Mouse (Mus musculus): ENCODE data around the gene Dmp1. TPM values are rescaled to one million over a fixed set of nuclear protein-coding genes. Genes with fewer than 3 reads are reported as not detected.

The Dmp1 gene
- 1.00 and 1.5 TPM in 2 replicates for polyA plus RNA-seq (2015; fragmentation: Nextera tagmentation; extraction: Ambion mirVana)

DNA sequence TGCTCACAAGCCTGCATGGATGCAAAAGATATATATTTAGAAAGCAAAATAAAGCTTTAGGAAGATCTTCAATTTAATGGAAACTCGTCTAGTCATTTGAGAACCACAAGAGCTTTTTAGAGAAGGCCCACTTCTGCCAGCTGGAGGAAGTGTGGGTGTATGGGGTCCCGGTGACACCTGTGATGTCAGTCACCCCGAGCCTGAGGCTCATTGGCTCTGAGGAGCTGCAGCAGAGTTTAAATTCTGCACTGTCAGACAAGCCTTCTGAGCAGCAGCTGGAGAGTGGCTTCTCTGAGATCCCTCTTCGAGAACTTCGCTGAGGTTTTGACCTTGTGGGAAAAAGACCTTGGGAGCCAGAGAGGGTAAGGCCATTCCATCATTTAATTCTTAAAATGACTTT, at the start of gene Dmp1:
Gene Dmp1 (plus strand): TSS at position 263 of the 400 bp plus-strand sequence.
- Histone ChIP-seq H3K4me2 (no peak within 1 kb of the TSS), H3K9ac (no peak within 1 kb of the TSS), H3K27me3 (no peaks in the 10 kb centered on the region), H3K4me1 (peaks cover 4% of the 10 kb centered on the region; the same call in 1 of the 2 replicates), H3K27ac (no peak within 1 kb of the TSS), H3K4me3 (no peak within 1 kb of the TSS), H3K9me3 (no peaks in the 10 kb centered on the region), H3K36me3 (no peaks in the 10 kb centered on the region)
- 71% methylated on average over 5 of the region's 5 CpGs for WGBS
- no peak for ATAC-seq (ENCODE audit: insufficient number of reproducible peaks, insufficient read depth, low FRiP score, low TSS enrichment, low read depth)

GRCm38 (mm10) chr5:104157701-104158100, 44.7 kb upstream of the Dmp1 start:
- Histone ChIP-seq H3K9me3 (no peaks in the 10 kb centered on the region), H3K27ac (no peak overlapping the region), H3K27me3 (no peaks in the 10 kb centered on the region), H3K4me3 (no peak overlapping the region), H3K36me3 (no peaks in the 10 kb centered on the region), H3K9ac (no peak overlapping the region), H3K4me2 (no peak overlapping the region), H3K4me1 (0 out of 2 replicates have a peak, but pooled peaks cover 3% of the 10 kb centered on the region)
- 83% methylated on average over 7 of the region's 7 CpGs for WGBS
- no peak; the same call in 1 of the 2 replicates for ATAC-seq (ENCODE audit: insufficient number of reproducible peaks, insufficient read depth, low FRiP score, low TSS enrichment, low read depth)

DNA sequence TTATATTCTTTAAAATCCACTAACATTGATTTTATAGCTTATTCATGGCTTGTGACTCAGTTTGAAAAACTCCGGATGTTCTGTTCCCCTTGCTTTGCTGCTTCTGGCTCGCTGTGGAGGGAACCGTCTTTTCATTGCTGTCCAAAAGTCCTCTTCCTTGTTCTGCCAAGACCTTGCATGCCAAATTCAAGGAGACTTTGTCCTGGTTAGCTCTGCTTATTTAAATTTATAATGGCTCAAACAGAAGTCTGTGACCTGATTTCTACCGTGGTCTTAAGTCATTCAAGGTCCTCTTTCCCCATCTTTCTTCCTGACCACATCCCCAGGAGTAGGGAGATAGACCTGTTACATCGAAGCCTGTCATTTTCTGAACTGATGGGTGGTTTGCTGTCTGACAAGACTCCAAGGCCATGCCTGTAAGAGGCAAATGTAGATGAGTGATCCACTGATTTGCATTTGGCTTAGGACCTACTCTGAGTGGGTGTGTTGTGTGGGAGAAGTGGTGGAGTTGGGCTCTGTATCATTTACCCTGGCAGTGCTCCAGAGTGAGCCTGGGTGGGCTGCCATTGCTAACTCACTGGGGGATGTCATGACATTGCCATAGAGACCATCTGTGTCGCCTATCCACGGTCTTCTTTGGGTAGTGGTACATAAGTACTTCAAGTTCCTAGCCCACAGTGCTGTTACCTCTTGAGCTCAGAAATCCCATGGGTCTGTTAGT, 43.9 kb upstream of the Dmp1 start:
- no peaks in the 10 kb centered on the region for H3K36me3 ChIP-seq
- no peak for ATAC-seq (ENCODE audit: insufficient number of reproducible peaks, insufficient read depth, low FRiP score, low TSS enrichment, low read depth)
- no peaks in the 10 kb centered on the region for H3K27me3 ChIP-seq
- 0 out of 2 replicates have a peak, but pooled peaks cover 3% of the 10 kb centered on the region for H3K4me1 ChIP-seq
- H3K4me3 ChIP-seq, result no peak overlapping the region
- 77% methylated on average over 7 of the region's 7 CpGs for WGBS
- no peak overlapping the region for H3K4me2 ChIP-seq
- H3K9ac ChIP-seq, result no peak overlapping the region
- no peaks in the 10 kb centered on the region for H3K9me3 ChIP-seq
- H3K27ac ChIP-seq, result no peak overlapping the region

DNA sequence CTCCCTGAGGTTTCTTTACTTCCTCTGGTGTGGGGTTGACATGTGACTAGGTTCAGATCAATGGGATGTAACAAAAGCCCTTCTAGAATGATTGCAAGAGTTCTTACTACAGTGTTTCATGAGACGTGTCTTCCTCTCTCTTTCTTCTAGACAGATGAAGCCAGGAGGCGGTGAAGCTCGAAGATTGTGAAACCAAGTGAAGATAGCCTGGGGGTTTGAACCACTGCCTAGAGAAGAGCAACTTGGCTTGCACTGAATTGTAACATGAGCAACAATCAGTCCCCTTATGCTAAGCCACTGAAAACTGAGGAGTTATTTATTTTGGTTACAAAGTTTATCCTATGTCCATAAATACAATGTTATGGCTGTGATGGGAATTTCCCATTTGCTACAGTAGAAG, 41.8 kb upstream of the Dmp1 start:
- no peaks in the 10 kb centered on the region for H3K9me3 ChIP-seq
- no peak for ATAC-seq (ENCODE audit: insufficient number of reproducible peaks, insufficient read depth, low FRiP score, low TSS enrichment, low read depth)
- peaks cover 13% of the 10 kb centered on the region for H3K4me1 ChIP-seq
- 66% methylated on average over 3 of the region's 3 CpGs for WGBS
- no peaks in the 10 kb centered on the region for H3K36me3 ChIP-seq
- no peak overlapping the region for H3K4me3 ChIP-seq
- H3K9ac ChIP-seq, result no peak overlapping the region
- H3K4me2 ChIP-seq, result no peak overlapping the region
- no peaks in the 10 kb centered on the region for H3K27me3 ChIP-seq
- no peak overlapping the region for H3K27ac ChIP-seq

- Histone ChIP-seq H3K4me3 (no peak overlapping the region), H3K4me2 (no peak overlapping the region), H3K27me3 (no peaks in the 10 kb centered on the region), H3K4me1 (peaks cover 13% of the 10 kb centered on the region), H3K27ac (no peak overlapping the region), H3K36me3 (no peaks in the 10 kb centered on the region), H3K9me3 (no peaks in the 10 kb centered on the region), H3K9ac (no peak overlapping the region)
- no peak for ATAC-seq (ENCODE audit: insufficient number of reproducible peaks, insufficient read depth, low FRiP score, low TSS enrichment, low read depth)
- 62% methylated on average over 1 of the region's 1 CpGs for WGBS
Observed at GRCm38 (mm10) chr5:104161390-104161789, 41.0 kb upstream of the Dmp1 start.

GRCm38 (mm10) chr5:104163536-104163935, 38.9 kb upstream of the Dmp1 start:
- no peaks in the 10 kb centered on the region for H3K27me3 ChIP-seq
- ATAC-seq (ENCODE audit: insufficient number of reproducible peaks, insufficient read depth, low FRiP score, low TSS enrichment, low read depth), result 0 out of 2 replicates have a peak, but pooled peaks have one; percentile 20
- no peaks in the 10 kb centered on the region for H3K36me3 ChIP-seq
- H3K4me2 ChIP-seq, result no peak overlapping the region
- 27% methylated on average over 4 of the region's 4 CpGs for WGBS
- H3K27ac ChIP-seq, result no peak overlapping the region; the same call in 1 of the 2 replicates
- H3K4me3 ChIP-seq, result no peak overlapping the region
- no peak overlapping the region for H3K9ac ChIP-seq
- peaks cover 12% of the 10 kb centered on the region for H3K4me1 ChIP-seq
- no peaks in the 10 kb centered on the region for H3K9me3 ChIP-seq

- Histone ChIP-seq H3K27ac (no peak within 1 kb of the TSS), H3K4me1 (no peaks in the 10 kb centered on the region), H3K27me3 (no peaks in the 10 kb centered on the region), H3K9me3 (no peaks in the 10 kb centered on the region), H3K36me3 (no peaks in the 10 kb centered on the region), H3K9ac (no peak within 1 kb of the TSS), H3K4me2 (no peak within 1 kb of the TSS), H3K4me3 (no peak within 1 kb of the TSS)
- no peak for ATAC-seq (ENCODE audit: insufficient number of reproducible peaks, insufficient read depth, low FRiP score, low TSS enrichment, low read depth)
- WGBS, result 89% methylated on average over 7 of the region's 7 CpGs
Observed at GRCm38 (mm10) chr5:104170412-104170811, 32.0 kb upstream of the Dmp1 start, which contains the start of gene Dspp. Gene Dspp, plus strand, starts transcription at chr5:104170712.

- Histone ChIP-seq H3K4me2 (no peak overlapping the region), H3K27me3 (no peaks in the 10 kb centered on the region), H3K9me3 (no peaks in the 10 kb centered on the region), H3K36me3 (no peaks in the 10 kb centered on the region), H3K9ac (no peak overlapping the region), H3K4me3 (no peak overlapping the region), H3K4me1 (no peaks in the 10 kb centered on the region), H3K27ac (no peak overlapping the region)
- ATAC-seq (ENCODE audit: insufficient number of reproducible peaks, insufficient read depth, low FRiP score, low TSS enrichment, low read depth), result no peak
- 78% methylated on average over 6 of the region's 6 CpGs for WGBS
Observed at GRCm38 (mm10) chr5:104173094-104173493, 29.3 kb upstream of the Dmp1 start.

GRCm38 (mm10) chr5:104183743-104184142, 18.7 kb upstream of the Dmp1 start:
- Histone ChIP-seq H3K9me3 (no peaks in the 10 kb centered on the region), H3K4me1 (no peaks in the 10 kb centered on the region), H3K9ac (no peak overlapping the region), H3K36me3 (no peaks in the 10 kb centered on the region), H3K4me2 (no peak overlapping the region), H3K4me3 (no peak overlapping the region), H3K27ac (no peak overlapping the region), H3K27me3 (no peaks in the 10 kb centered on the region)
- ATAC-seq (ENCODE audit: insufficient number of reproducible peaks, insufficient read depth, low FRiP score, low TSS enrichment, low read depth), result no peak
- WGBS, result 79% methylated on average over 1 of the region's 1 CpGs

- no peaks in the 10 kb centered on the region for H3K27me3 ChIP-seq
- no peak overlapping the region for H3K4me3 ChIP-seq
- WGBS, result 62% methylated on average over 3 of the region's 3 CpGs
- H3K27ac ChIP-seq, result no peak overlapping the region
- no peak overlapping the region for H3K9ac ChIP-seq
- no peaks in the 10 kb centered on the region for H3K4me1 ChIP-seq
- no peak overlapping the region for H3K4me2 ChIP-seq
- ATAC-seq (ENCODE audit: insufficient number of reproducible peaks, insufficient read depth, low FRiP score, low TSS enrichment, low read depth), result no peak
- H3K36me3 ChIP-seq, result no peaks in the 10 kb centered on the region
- no peaks in the 10 kb centered on the region for H3K9me3 ChIP-seq
Observed at GRCm38 (mm10) chr5:104187281-104187680, 15.1 kb upstream of the Dmp1 start.

DNA sequence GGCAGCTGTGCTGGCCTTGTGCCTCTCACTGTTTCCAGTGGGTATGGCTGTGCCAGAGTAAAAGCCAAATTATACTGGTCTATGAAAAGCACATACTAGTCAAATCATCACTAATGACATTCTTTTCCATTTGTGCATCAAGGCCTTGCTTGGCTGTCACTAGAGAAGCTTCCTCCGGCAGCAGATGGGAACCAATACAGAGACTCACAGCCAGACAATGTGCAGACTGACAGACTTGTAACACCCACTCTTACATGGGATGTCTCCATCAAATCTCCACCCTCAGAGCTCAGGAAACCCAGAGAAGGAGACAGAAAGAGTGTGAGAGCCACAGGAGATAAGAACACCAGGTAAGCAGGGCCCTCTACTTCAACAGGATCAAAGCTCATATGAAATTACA, 7.3 kb upstream of the Dmp1 start:
- WGBS, result 92% methylated on average over 1 of the region's 1 CpGs
- Histone ChIP-seq H3K4me3 (no peak overlapping the region), H3K27me3 (no peaks in the 10 kb centered on the region), H3K27ac (no peak overlapping the region), H3K36me3 (no peaks in the 10 kb centered on the region), H3K9ac (no peak overlapping the region), H3K9me3 (0 out of 2 replicates have a peak, but pooled peaks cover 3% of the 10 kb centered on the region), H3K4me2 (no peak overlapping the region), H3K4me1 (no peaks in the 10 kb centered on the region)
- no peak for ATAC-seq (ENCODE audit: insufficient number of reproducible peaks, insufficient read depth, low FRiP score, low TSS enrichment, low read depth)

Measured in embryonic facial prominence, embryonic 13.5 days (tissue).